Comparison of ENCODE assay signal across 8 mouse cellular contexts in the genomic region with DNA sequence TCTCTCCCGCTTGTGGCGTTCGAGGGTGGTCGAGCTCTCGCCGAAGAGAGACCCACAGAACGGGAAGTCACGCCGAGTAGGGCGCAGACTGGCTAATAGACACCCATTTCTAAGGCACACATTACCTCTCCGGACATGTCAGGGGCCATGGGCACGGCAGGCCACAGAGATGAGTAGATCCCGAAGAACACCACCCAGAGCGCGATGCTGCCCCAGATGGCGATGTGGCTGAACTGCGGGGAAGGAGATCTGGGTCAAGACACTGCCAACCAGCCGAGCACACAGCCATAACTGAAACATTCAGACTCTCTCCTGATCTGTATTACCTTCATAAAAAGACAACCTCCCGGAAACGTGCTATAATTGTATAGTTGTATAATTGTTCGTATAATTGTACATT. TPM values are rescaled to one million over a fixed set of nuclear protein-coding genes. Genes with fewer than 3 reads are reported as not detected.
DNase-seq lines count a peak whose midpoint lies in the region; ATAC-seq and TF ChIP-seq lines count a peak whose summit lies in the region.

No protein-coding gene starts in this region.

- no peaks in the 10 kb centered on the region for H3K36me3 ChIP-seq in heart, embryonic 12.5 days

- H3K4me3 ChIP-seq in gastrocnemius, adult 2 months: no peak overlapping the region
- no peak overlapping the region for H3K4me3 ChIP-seq in heart, embryonic 12.5 days

- no peak overlapping the region for H3K27ac ChIP-seq in gastrocnemius, adult 2 months
- no peak overlapping the region for H3K27ac ChIP-seq in heart, embryonic 12.5 days (ENCODE audit: poor library complexity, severe bottlenecking)

- intact Hi-C loops in gastrocnemius, postnatal 36 days (cut with DNase I): no loop called here
- intact Hi-C loops in gastrocnemius, adult 2 months (cut with DNase I): no loop called here

- H3K4me2 ChIP-seq in heart, embryonic 12.5 days: no peak overlapping the region

- DNase-seq in gastrocnemius, adult 18-20 months (ENCODE audit: low spot score): peak; percentile 43
- DNase-seq in gastrocnemius, postnatal 36 days: no peak
- DNase-seq in ovary, postnatal 36 days (ENCODE audit: low spot score): peak; percentile 16
- DNase-seq in ovary, postnatal 10 days (ENCODE audit: low spot score): no peak
- DNase-seq in gastrocnemius, adult 2 months: peak; percentile 58
- DNase-seq in retina, embryonic 14.5 days (ENCODE audit: low spot score): peak; percentile 43
- no peak for DNase-seq in layer of hippocampus, postnatal 36 days

- H3K4me1 ChIP-seq in heart, embryonic 12.5 days (replicated peaks): 0 out of 2 replicates have a peak, but pooled peaks cover 2% of the 10 kb centered on the region

- peak; percentile 43 for TF ChIP-seq CTCF in gastrocnemius, adult 2 months (IDR thresholded peaks at IDR 0.05)

- H3K27me3 ChIP-seq in heart, embryonic 12.5 days (replicated peaks): no peaks in the 10 kb centered on the region

- no peak for ATAC-seq in heart, embryonic 12.5 days (ENCODE audit: insufficient number of reproducible peaks, low FRiP score)

- no peak overlapping the region for H3K9ac ChIP-seq in heart, embryonic 12.5 days

- WGBS in heart, embryonic 12.5 days: 76% methylated on average over 21 of the region's 21 CpGs

- H3K9me3 ChIP-seq in heart, embryonic 12.5 days (replicated peaks): no peaks in the 10 kb centered on the region

RNA-seq across cellular contexts. Expression of a gene that starts 39.9 kb away (rescaled TPM):
- 1 to 10 TPM; 1.3 to 2.7 TPM for total RNA-seq in gastrocnemius, adult 18-20 months (2021)
- 1 to 10 TPM; 1.2 to 2.0 TPM for total RNA-seq in gastrocnemius, postnatal 36 days (2021)
- total RNA-seq in gastrocnemius, adult 2 months (2021): 1 to 10 TPM; 1.2 to 1.4 TPM
- under 1 TPM; 0.38 to 0.47 TPM for total RNA-seq in layer of hippocampus, postnatal 36 days (2021)
- polyA plus RNA-seq in heart, embryonic 12.5 days (2016; fragmentation: Nextera tagmentation; extraction: Ambion mirVana): 2.7 and 2.8 TPM in 2 replicates

Comparison
In these comparisons a context has a peak if more than half of its experiments do, and no peak if none do; other contexts are left out.
1. DNase-seq: peak in gastrocnemius, adult 18-20 months (single experiment), ovary, postnatal 36 days (single experiment), gastrocnemius, adult 2 months (single experiment) and retina, embryonic 14.5 days (single experiment); none in gastrocnemius, postnatal 36 days (0 of 2), ovary, postnatal 10 days (single experiment) and layer of hippocampus, postnatal 36 days (0 of 2).